Mouse (Mus musculus) brain, adult 2 months (tissue): Measurements from ENCODE around the gene Secisbp2.
A peak's percentile ranks its signal among the peaks of the same experiment; 100 is the strongest.

Source experiments
- DNase-seq: peaks from one replicate; pipeline ENCODE4 v3.0.0; 2011; ENCODE audit warnings: low read depth, low spot score

Secisbp2 gene

GRCm38 (mm10) chr13:51685290-51685966 is 33.9 kb downstream of the Secisbp2 start:
- DNase-seq: peak; percentile 31

- DNase-seq: no peak
Observed at GRCm38 (mm10) chr13:51686966-51687365, 35.5 kb downstream of the Secisbp2 start.

- DNase-seq: no peak
Observed at GRCm38 (mm10) chr13:51688688-51689087, 37.2 kb downstream of the Secisbp2 start.

GRCm38 (mm10) chr13:51696481-51696880 is 45.0 kb downstream of the Secisbp2 start:
- DNase-seq: no peak

GRCm38 (mm10) chr13:51697455-51697854 is 46.0 kb downstream of the Secisbp2 start:
- no peak for DNase-seq

GRCm38 (mm10) chr13:51697897-51698296 is 46.4 kb downstream of the Secisbp2 start:
- DNase-seq: no peak

GRCm38 (mm10) chr13:51698318-51698717 is 46.8 kb downstream of the Secisbp2 start:
- no peak for DNase-seq

GRCm38 (mm10) chr13:51703893-51704292 is 52.4 kb downstream of the Secisbp2 start:
- DNase-seq: no peak

GRCm38 (mm10) chr13:51705882-51706854 is 54.7 kb downstream of the Secisbp2 start:
- DNase-seq: peak; percentile 78

GRCm38 (mm10) chr13:51710738-51711137 is 59.2 kb downstream of the Secisbp2 start:
- DNase-seq: no peak

GRCm38 (mm10) chr13:51712022-51712421 is 60.5 kb downstream of the Secisbp2 start:
- DNase-seq: no peak

GRCm38 (mm10) chr13:51716350-51717263 is 65.1 kb downstream of the Secisbp2 start:
- peak; percentile 81 for DNase-seq

GRCm38 (mm10) chr13:51719256-51719655 is 67.8 kb downstream of the Secisbp2 start:
- no peak for DNase-seq

- no peak for DNase-seq
Observed at GRCm38 (mm10) chr13:51720556-51720955, 69.1 kb downstream of the Secisbp2 start.

GRCm38 (mm10) chr13:51723114-51723513 is 71.6 kb downstream of the Secisbp2 start:
- DNase-seq: no peak

GRCm38 (mm10) chr13:51724566-51724965 is 73.1 kb downstream of the Secisbp2 start:
- no peak for DNase-seq

GRCm38 (mm10) chr13:51725446-51725845 is 73.9 kb downstream of the Secisbp2 start:
- no peak for DNase-seq

- DNase-seq: no peak
Observed at GRCm38 (mm10) chr13:51725926-51726574, 74.6 kb downstream of the Secisbp2 start.

- no peak for DNase-seq
Observed at GRCm38 (mm10) chr13:51727364-51727763, 75.9 kb downstream of the Secisbp2 start.

GRCm38 (mm10) chr13:51729887-51730361 is 78.4 kb downstream of the Secisbp2 start:
- DNase-seq: peak; percentile 59

GRCm38 (mm10) chr13:51731474-51731873 is 80.0 kb downstream of the Secisbp2 start:
- peak; percentile 95 for DNase-seq
